Mouse (Mus musculus): ENCODE data around the gene Acot13.
"Not testable (repeated sequence)": the region's sequence is repeated elsewhere in the genome, so short reads cannot be mapped to it uniquely, and the experiment has no call there.

Gene Acot13

DNA sequence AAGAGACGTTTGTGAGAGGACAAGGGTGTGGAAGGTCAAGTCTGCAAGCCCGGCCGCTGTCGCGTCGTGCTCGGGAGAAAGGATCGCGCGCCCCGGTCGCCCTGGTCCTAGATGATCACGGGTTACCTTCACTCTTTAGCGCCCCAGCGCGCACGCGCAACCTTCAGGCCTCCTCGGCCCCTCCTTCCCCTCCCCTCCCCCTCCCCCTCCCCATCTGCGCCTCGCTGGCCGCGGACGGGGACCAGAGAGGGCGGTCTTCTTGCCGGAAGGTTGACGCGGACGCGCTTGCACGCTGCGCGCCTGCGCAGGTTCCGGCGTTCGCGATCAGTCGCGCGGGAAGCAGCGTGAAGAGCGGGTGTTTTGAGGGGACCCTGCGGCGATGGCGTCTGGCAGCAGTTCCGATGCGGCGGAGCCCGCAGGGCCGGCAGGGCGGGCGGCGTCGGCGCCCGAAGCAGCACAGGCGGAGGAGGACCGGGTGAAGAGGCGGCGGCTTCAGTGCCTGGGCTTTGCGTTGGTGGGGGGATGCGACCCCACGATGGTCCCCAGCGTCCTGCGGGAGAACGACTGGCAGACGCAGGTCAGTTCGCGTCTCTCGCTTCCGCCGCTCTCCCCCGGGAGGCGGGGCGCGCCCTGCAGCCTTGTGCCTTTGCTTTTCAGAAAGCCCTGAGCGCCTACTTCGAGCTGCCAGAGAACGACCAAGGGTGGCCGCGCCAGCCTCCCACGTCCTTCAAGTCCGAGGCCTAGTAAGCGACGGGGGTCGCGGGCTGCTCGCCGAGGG is at the start of gene Acot13, which contains the start of gene Tdp2:
Gene Acot13, minus strand, starts transcription at position 188 of the 778 bp plus-strand sequence.
Gene Tdp2, plus strand, starts transcription at position 327 of the 778 bp plus-strand sequence.
- DNase-seq (ENCODE audit: low spot score in 2 of 2), result peak; percentile 93 to 98

DNA sequence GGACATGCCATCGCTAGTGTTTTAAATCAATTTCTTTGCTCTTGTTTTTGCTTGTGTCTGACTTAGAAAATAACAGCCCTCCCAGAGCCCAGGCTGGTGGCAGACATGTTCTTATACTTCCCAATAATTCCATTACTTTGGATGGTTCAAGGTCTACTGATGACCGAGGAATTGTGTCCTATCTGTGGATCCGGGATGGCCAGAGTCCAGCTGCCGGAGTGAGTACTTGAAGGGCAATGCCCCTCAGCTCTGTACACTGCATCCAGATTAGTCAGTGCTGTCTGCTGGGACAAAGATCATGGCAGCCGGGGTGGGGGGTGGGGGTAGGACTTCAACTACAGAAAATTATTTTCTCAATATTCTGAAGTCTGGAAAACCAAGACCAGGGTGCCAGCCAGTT is 49.4 kb upstream of the Acot13 start:
- DNase-seq (ENCODE audit: low spot score in 2 of 2), result no peak

DNA sequence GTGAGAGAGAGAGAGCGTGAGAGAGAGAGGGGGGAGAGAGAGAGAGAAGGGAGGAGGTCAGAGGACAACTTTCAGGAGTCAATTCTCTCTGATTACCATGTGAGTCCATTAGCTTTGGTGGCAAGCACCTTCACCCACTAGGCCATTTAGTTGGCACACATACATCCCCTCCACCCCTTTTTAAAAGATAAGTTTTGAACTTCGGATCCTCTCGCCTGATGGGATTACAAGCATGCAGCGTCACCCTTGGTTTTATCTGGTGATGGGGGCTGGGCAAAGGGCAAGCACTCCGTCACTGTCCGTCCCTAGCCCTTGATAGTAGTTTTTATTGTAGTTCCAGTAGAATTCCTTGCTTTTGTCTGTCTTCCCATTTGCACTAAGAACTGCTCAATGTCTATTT is 48.9 kb upstream of the Acot13 start:
- no peak for DNase-seq (ENCODE audit: low spot score in 2 of 2)

DNA sequence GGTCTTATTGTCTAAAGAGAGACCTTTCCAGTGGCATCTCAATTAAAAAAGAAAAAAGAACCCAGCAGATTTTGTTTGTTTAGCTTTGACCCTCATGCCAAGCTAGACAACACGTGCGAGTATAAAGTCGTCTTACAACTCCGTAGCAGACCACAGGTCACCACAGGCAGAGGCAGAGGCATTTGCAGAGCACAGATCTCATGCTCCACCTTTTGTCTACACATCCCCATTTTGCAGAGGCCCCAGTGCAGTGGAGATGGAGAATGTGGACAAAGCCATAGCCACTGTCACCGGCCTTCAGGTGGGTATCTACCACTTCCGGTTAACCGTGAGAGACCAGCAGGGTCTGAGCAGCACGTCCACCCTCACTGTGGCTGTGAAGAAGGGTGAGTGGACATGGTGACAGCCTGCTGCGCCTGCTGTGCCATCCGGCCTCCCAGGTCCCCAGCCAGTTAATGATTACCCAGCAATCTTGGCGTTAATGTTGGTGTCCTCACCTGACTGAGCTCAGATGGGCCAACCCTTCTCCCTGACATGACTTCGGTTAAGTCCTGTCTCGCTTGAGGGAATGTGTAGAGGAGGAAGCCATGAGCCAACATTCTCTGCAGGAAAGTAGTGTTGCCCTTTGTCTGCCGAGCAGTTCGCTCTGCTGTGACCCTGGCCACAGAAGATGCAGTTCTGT is 48.2 kb upstream of the Acot13 start:
- DNase-seq (ENCODE audit: low spot score in 2 of 2), result no peak

DNA sequence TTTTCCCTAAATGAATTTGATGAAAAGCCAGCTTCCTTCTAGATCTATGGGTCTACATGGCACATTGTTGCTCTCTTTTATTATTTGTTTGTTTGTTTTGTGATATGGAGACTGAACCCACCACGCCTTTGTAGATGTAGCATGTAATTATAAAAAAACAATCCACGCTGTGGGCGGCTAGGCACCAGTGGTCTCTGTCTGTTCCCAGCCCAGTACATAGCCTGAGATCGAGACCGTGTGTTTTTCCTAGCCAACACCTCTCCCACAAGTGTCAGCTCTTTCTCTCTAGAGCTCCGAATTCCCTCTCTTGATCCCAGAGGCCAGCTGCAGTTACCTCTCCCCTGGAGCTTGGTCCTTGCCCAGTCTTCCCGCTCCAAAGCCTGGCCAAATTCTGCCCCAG is 36.9 kb upstream of the Acot13 start:
- no peak for DNase-seq (ENCODE audit: low spot score in 2 of 2)

DNA sequence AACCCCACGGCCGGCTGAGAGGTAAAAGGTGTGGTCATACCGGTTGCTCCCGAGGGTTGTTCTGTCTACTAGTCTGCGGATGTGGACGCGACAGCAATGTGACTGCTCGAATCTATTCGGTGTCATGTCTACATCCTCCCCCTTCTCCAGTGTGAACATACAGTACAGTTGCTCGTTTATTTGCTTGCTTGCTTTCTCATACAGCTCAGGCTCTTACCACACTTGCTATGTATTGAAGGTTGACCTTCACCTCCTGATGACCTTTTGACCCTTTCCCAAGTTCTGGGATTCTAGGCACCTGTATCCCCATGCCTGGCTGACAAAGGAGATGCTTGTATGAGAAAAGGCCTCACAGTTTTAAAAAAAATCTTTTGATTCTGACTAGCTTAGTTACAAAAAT is 36.4 kb upstream of the Acot13 start:
- DNase-seq (ENCODE audit: low spot score in 2 of 2), result no peak

DNA sequence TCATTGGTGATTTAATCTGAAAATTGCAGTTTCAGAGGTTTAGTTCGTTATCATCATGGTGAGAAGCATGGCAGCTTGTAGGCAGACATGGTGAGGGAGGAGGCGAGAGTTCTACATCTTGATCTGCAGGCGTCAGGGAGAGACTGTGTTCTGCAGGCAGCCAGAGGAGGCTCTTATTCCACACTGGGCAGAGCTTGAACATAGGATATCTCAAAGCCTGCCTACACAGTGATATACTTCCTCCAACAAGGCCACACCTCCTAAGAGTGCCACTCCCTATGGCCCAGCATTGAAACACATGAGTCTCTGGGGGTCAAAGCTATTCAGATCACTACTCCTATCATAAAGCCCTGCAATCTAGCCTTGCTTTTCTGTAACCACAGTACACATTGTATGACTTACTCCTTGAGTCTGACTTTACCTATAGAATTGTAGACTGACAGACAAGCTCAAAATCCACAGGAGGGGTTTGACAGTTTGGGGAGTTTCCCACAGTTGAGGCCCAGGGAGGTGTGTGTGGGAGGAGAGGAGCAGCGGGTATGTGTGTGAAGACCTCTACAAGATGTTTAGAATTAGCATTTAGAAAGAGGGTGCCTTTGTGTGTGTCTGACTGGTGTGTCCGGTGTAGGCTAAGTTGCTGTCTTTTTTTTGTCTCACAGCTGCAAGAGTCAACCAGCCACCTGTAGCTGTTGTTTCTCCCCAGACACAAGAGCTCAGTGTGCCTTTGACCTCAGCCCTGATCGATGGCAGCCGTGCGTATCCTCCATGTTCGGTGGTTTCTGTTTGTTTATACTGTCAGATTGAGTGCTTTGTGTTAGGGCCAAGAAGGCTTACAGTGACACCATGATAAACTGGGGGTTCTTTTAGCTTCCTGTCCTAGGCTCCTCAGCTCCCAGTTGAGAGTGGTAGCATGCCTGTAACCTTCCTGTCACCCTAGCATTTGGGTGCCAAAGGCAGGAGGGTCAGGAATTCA is 35.4 kb upstream of the Acot13 start:
- no peak for DNase-seq (ENCODE audit: low spot score in 2 of 2)

DNA sequence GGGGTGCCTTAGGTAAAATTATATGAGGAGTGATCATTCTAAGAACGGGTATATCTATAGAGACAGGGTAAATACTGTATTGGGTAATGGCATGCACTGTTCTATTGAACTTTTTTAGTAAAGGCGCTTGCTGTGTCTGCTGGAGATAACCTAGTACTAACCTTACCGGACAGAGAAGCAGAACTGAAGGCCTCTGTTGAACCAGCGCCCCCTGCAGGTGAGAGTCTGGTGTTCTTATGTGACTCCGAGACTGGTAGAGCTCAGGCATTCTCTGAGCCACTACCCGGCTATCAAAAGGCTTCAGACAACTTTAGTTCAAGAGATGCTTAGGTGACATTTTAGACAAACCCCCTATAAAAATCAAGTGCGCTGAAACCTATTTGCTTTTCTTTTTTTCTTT is 31.2 kb upstream of the Acot13 start:
- peak; percentile 47 to 85 for DNase-seq (ENCODE audit: low spot score in 2 of 2)

DNA sequence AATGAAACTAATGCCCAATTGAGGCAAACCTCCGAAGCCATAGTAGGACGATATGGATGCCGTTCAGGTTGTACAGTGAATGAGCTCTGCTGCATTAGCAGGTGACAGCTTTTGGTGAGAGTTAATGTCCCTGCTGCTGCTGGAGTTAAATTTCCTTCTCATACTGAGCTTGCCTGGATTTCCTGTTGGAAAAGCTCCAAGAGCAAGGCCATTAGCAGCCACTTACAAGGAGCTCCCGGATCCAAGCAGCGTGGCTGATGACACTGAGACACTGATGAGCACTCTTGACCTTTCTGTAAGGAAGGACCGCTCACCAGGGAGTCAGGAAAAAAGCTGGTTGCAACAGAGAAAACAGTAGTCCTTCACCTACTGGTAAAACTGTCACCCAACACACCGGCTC is 30.7 kb upstream of the Acot13 start:
- no peak for DNase-seq (ENCODE audit: low spot score in 2 of 2)

DNA sequence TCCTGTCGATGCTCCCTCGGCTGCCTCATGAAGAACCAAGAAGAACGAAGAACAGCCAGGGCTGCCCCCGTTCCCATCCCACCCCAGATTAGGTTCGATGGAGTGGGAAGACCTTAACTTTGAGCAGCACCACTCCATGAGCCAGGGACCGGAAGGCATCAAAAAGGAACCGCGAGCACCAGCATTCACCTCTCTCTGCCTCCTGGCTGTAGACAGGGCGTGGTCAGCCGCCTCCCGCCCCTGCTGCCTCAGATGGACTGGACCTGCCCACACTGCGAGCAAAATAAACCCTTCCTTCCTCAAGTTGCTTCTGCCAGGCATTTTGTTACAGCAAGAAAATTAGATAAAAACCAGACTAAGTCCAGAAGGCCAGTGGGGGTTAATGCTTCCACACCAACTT is 29.7 kb upstream of the Acot13 start:
- no peak for DNase-seq (ENCODE audit: low spot score in 2 of 2)

DNA sequence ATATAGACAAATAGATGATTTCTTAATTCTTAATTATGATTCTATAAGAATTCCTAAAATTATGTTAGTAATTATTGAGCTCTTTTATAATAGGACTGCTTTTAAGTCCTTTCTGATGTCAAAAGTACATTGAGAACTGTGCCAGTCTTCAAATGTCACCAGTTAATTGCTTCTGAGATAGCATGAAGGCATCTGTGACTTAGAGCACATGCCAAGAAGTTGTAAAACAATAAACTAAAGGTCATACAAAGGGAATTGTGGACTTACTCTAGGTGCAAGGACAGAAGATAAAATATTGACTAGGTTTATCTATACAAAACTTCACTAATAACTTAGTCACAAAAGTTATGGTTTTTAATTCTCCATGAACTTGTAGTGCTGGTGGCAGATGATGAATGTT is 27.8 kb upstream of the Acot13 start:
- no peak for DNase-seq (ENCODE audit: low spot score in 2 of 2)

DNA sequence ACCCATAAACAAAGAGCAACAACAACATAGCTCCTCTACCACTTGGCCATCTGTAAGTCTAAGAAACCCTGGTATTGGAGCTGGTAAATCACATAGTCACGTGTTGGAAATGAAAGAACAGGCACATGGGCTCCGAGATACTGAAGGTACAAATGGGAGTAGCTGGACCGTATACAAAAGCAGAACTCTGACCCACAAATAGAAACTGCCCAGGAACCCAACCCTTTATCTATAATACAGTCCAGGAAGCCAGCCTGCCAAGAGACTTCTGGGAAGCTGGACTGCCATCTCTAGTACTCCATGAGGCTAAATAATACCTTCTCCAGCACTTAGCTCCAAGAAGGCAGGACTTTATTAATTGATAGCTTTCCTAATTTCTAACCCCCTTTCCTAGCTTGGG is 21.2 kb upstream of the Acot13 start:
- DNase-seq (ENCODE audit: low spot score in 2 of 2), result no peak

DNA sequence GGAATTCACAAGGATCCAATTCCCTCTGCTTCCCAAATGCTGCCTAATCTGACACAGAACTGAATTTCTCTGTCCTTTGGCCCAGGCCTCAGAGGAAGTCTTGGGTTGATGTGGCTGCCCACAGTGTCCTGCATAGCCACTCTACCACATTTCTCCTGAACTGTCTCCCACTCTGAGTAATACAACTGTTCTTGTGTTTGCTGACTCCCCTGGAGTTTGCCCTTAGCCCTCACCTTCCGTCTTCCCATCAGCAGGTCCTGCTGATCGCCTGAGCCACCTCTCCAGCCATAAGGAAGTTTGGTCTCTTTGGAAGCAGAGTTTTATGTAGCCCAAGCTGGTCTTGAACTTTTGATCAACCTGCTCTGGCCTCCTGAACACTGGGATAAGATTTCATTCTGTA is 20.6 kb upstream of the Acot13 start:
- no peak for DNase-seq (ENCODE audit: low spot score in 2 of 2)

DNA sequence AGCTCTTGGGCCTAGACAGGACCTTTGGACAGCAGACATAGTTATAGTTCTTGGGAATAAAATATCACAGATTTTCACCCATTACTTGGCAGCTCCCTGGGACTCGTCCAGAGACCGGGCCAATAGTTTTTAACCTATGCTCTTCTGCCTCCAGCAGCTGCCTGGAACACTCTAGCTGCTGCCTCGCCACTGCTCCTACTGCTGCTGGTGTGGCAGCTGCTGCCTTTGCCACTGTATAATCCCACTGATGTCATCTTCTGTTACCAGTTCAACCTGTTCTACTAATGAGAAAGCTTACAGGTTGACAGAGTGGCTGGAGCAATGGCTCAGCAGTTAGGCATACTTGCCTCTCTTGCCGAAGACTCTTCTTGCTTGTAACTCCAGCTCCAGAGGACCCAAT is 18.0 kb upstream of the Acot13 start:
- DNase-seq (ENCODE audit: low spot score in 2 of 2), result no peak

DNA sequence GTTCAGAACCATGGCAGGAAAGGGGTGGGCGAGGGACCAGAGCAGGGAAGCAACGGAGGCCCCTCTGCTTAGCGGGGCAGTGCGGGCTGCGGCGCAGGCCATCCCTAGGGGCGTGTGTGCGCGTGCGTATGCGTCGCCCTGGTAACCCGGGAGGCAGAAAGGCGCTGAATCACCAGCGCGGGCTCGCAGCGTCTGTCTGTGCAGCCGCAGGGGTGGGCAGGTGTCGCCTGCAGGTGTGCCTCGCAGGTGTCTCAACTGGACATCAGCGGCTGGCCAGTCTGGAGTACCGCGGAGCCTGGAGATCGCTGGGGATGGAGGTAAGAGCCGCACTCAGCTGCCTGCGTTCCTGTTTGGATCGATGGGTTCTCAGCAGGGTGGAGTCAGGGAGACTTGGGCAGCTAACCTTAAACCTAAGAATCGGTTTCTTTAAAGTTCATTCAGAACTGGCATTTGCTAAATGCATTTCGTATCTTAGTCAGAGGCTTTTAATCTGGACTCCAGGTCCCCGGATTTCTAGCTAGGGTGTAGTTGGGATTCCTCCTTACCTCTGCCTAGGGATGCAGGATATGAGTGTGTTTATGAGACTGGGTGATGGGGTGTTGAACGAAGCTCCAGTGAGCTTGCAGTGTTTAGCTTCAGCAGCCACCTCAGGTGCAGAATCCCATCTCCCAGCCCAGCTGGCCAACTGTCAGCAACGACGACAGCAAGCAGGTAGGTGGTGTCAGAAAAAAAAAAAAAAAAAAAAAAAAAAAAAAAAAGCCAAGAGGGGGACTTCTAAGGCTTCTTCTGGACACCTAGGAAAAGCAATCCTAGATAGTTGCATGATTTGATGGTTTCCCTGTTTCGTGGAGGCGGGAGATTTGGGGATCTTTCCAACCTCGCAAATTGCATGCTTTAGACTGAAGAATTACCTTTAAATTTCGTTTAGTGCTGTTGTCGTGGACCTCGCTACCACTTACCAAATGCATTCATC is 13.9 kb upstream of the Acot13 start, which contains the start of gene D130043K22Rik:
Gene D130043K22Rik, plus strand, starts transcription at position 153 of the 973 bp plus-strand sequence.
- no peak for DNase-seq (ENCODE audit: low spot score in 2 of 2)

DNA sequence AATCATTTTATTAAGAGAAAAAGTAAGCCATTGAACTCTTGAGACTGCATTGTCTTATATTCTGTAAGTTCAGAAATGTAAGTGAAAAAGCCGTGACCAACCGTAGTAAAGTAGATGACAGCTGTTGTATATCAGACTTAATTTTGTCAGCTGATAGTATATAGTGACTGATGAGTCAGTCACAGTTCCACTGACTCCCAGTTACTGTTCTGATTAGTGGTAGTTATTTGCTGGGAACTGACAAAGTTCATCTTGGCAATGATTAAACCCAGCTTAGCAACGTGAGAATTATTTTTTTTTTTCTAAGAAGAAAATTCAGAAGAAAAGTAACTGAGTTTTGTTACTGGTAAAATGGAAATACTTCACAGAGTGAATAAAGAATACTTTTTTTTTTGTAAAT is 10.4 kb upstream of the Acot13 start:
- DNase-seq (ENCODE audit: low spot score in 2 of 2), result no peak

DNA sequence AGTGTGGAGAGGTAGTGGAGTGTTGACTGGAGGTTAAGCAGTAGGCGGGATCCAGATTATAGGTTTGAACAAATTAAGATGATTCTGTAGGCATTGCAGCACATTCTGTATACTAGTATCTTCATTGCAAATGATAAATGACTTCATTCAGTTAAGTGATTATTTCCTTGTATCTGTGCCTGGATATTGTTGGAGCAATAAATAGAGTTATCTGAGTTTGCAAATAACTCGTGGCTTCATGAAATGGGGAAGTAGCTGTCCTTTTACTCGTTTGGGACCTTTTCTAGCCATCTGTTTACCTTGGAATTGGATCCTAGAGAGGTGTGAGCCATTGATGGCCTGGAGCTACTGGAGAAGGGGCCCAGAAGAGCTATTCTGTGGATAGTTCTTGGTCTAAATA is 8.5 kb upstream of the Acot13 start:
- DNase-seq (ENCODE audit: low spot score in 2 of 2), result no peak

DNA sequence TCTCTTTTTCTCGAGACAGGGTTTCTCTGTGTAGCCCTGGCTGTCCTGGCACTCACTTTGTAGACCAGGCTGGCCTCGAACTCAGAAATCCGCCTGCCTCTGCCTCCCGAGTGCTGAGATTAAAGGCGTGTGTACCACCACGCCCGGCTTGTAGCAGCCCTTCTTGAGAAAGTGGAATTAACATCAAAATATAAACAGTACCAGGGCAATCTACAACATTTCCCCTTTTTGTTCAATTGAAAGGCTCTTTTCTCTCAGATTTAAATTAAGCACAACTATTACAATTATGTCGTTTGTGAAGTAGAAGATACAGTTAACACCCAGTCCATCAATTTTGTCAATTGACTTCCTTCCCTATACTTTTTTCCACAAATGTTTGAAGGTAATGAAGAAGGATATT is 6.4 kb upstream of the Acot13 start:
- DNase-seq (ENCODE audit: low spot score in 2 of 2), result not testable (repeated sequence)

DNA sequence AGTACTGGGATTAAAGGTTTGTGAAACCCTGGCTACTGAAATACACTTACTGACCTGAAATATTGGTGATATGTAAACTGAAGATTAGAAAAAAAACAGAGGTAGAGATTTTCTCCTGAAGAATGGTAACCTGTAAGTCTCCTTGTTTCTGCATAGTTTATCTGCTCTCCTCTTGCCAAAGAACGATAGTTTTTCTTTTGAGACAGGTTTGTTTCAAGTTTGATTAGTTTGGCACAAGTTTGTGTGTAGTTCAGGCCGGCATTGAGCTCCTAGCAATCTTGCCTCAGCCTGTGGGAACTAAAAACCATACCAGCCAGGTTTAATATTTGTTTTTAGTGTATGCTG is 1.4 kb upstream of the Acot13 start:
- no peak for DNase-seq (ENCODE audit: low spot score in 2 of 2)

DNA sequence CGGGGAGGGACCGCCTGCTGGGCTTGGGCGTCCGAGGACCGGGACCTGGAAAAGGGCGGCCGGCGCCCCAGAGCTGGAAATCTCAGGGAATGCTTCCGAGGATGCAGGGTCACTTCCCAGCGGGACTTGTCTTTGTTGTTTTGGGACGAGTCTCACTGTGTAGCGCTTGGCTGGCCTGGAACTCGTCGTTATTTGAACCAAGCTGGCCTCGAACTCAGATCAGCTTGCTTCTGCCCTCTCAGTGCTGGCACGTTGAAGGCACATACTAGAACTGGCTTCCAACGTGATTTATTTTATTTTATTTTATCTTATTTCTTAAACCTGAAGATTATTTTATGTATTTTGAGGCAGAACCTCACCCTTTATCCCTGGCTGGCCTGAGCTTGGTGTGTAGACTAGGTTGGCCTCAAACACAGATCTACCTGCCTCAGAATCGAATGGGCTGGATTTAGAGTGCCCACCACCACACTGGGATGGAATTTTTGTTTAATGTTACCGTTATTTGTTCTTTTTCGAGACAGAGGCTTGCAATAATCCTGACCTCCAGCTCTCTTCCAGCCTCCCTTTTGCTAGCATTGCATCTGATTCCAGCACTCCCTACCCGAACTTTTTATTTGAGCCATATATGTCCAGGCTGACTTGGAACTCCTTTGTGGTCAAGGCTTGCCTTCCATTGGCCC is 931 bp upstream of the Acot13 start:
- no peak for DNase-seq (ENCODE audit: low spot score in 2 of 2)
